ENCODE assay signal across 8 mouse cellular contexts in genomic region chr17:73950062-73950735, GRCm38 (mm10). TPM values are rescaled to one million over a fixed set of nuclear protein-coding genes. Genes with fewer than 3 reads are reported as not detected.
DNase-seq lines count a peak whose midpoint lies in the region; ATAC-seq and TF ChIP-seq lines count a peak whose summit lies in the region.
"Had no signal": no experiment of that assay in that cellular context is flagged by ENCODE, and none has a peak within 500 bp of the region (broad histone marks: within the 10 kb centered on the region; RNA-seq: fewer than 3 reads in every experiment).

TSS of gene Xdh (minus strand) at chr17:73950196.

- in situ Hi-C loops in CH12.LX (cut with MboI; ENCODE audit: low pct_ligation_motif_present, low pct_unique_long_range_greater_than_20kb, low sequenced_read_pairs) = no loop called here

- H3K36me3 ChIP-seq in CH12.LX (replicated peaks in 1 of 2; ENCODE audit: control insufficient read depth in 1 of 2, insufficient read depth in 1 of 2, low read length in 1 of 2) = no peaks in the 10 kb centered on the region
- no peaks in the 10 kb centered on the region for H3K36me3 ChIP-seq in stomach, embryonic 15.5 days
- H3K36me3 ChIP-seq in midbrain, embryonic 13.5 days = no peaks in the 10 kb centered on the region
- H3K36me3 ChIP-seq: embryonic facial prominence, embryonic 13.5 days had no signal

- no peak for TF ChIP-seq RAD21 in CH12.LX (IDR thresholded peaks at IDR 0.05; ENCODE audit: low read depth, low read length)

- no peak within 1 kb of the TSS for H3K27ac ChIP-seq in CH12.LX (ENCODE audit: insufficient read depth, low read depth)
- H3K27ac ChIP-seq in stomach, embryonic 15.5 days = no peak within 1 kb of the TSS; the same call in 1 of the 2 replicates
- H3K27ac ChIP-seq in midbrain, embryonic 13.5 days = no peak within 1 kb of the TSS
- H3K27ac ChIP-seq: embryonic facial prominence, embryonic 13.5 days had no signal

- H3K4me1 ChIP-seq in CH12.LX (ENCODE audit: control insufficient read depth in 1 of 2, insufficient read depth in 2 of 2) = peaks cover 8 to 28% of the 10 kb centered on the region in 2 experiments
- H3K4me1 ChIP-seq in stomach, embryonic 15.5 days = no peaks in the 10 kb centered on the region
- H3K4me1 ChIP-seq in midbrain, embryonic 13.5 days (replicated peaks) = no peaks in the 10 kb centered on the region

- no peaks in the 10 kb centered on the region for H3K79me2 ChIP-seq in CH12.LX (replicated peaks; ENCODE audit: control insufficient read depth, extremely low read depth, insufficient read depth, poor library complexity, severe bottlenecking)

- H3K9ac ChIP-seq in CH12.LX (ENCODE audit: insufficient read depth, low read depth) = no peak within 1 kb of the TSS
- H3K9ac ChIP-seq in stomach, embryonic 15.5 days = no peak within 1 kb of the TSS
- no peak within 1 kb of the TSS for H3K9ac ChIP-seq in midbrain, embryonic 13.5 days (replicated peaks)
- H3K9ac ChIP-seq: embryonic facial prominence, embryonic 13.5 days had no signal

- TF ChIP-seq EP300 in CH12.LX (IDR thresholded peaks at IDR 0.05; ENCODE audit: low read length) = no peak

- no peaks in the 10 kb centered on the region for H3K9me3 ChIP-seq in CH12.LX (replicated peaks; ENCODE audit: low read length)
- H3K9me3 ChIP-seq in stomach, embryonic 15.5 days = no peaks in the 10 kb centered on the region
- no peaks in the 10 kb centered on the region for H3K9me3 ChIP-seq in midbrain, embryonic 13.5 days
- H3K9me3 ChIP-seq: embryonic facial prominence, embryonic 13.5 days had no signal

- H3K27me3 ChIP-seq in CH12.LX (replicated peaks) = no peaks in the 10 kb centered on the region
- H3K27me3 ChIP-seq in stomach, embryonic 15.5 days (replicated peaks) = no peaks in the 10 kb centered on the region
- H3K27me3 ChIP-seq in midbrain, embryonic 13.5 days = no peaks in the 10 kb centered on the region
- H3K27me3 ChIP-seq: embryonic facial prominence, embryonic 13.5 days had no signal

- WGBS in stomach, embryonic 15.5 days = 68% methylated on average over 13 of the region's 13 CpGs
- 90% methylated on average over 13 of the region's 13 CpGs for whole genome bisulfite sequencing in midbrain, embryonic 13.5 days

- peak within 1 kb of the TSS; percentile 32; the same call in 1 of the 2 replicates for H3K4me2 ChIP-seq in CH12.LX (ENCODE audit: insufficient read depth, low read depth, poor library complexity, severe bottlenecking)
- no peak within 1 kb of the TSS for H3K4me2 ChIP-seq in stomach, embryonic 15.5 days
- no peak within 1 kb of the TSS for H3K4me2 ChIP-seq in midbrain, embryonic 13.5 days (replicated peaks)
- H3K4me2 ChIP-seq: embryonic facial prominence, embryonic 13.5 days had no signal

- ATAC-seq in stomach, embryonic 15.5 days (ENCODE audit: insufficient read depth, low FRiP score, low read depth) = peak; percentile 18; the same call in 1 of the 2 replicates
- ATAC-seq in midbrain, embryonic 13.5 days = no peak

- TF ChIP-seq CTCF in CH12.LX (conservative IDR thresholded peaks at IDR 0.05 in 1 of 2, IDR thresholded peaks at IDR 0.05 in 1 of 2; ENCODE audit: low read depth in 2 of 2, low read length in 2 of 2) = no peak

- dilution Hi-C loops in CH12.LX (cut with MboI; ENCODE audit: extremely low pct_ligation_motif_present, extremely low pct_unique_long_range_greater_than_20kb, low sequenced_read_pairs) = no loop called here

- no peak within 1 kb of the TSS for H3K4me3 ChIP-seq in CH12.LX (replicated peaks in 1 of 3; ENCODE audit: low read depth in 2 of 3, low read length in 2 of 3, poor library complexity in 1 of 3)
- no peak within 1 kb of the TSS for H3K4me3 ChIP-seq in stomach, embryonic 15.5 days (replicated peaks)
- no peak within 1 kb of the TSS for H3K4me3 ChIP-seq in midbrain, embryonic 13.5 days (replicated peaks)
- H3K4me3 ChIP-seq: embryonic facial prominence, embryonic 13.5 days had no signal

- TF ChIP-seq POLR2A in CH12.LX (IDR thresholded peaks at IDR 0.05; ENCODE audit: low read depth, low read length) = no peak

- no peak for DNase-seq in CH12.LX (ENCODE audit: extremely low read depth)
- peak; percentile 80 to 95 for DNase-seq in adrenal gland, adult (ENCODE audit: inconsistent age in 2 of 2, low spot score in 1 of 2)
- DNase-seq in heart, adult 9 months (ENCODE audit: low spot score in 2 of 2) = peak; percentile 90 to 95
- DNase-seq in kidney, postnatal 4 days = peak; percentile 18 to 26
- no peak for DNase-seq in frontal cortex, postnatal 25 days (ENCODE audit: low spot score in 2 of 2)

TF ChIP-seq in CH12.LX, 34 proteins besides CTCF, POLR2A, EP300 and RAD21:
- no peak for TF ChIP-seq POLR2AphosphoS2 (IDR thresholded peaks at IDR 0.05; ENCODE audit: low read depth, low read length)
- TF ChIP-seq MAFK (IDR thresholded peaks at IDR 0.05; ENCODE audit: insufficient replicate concordance, low read length) = no peak
- TF ChIP-seq TCF12 (IDR thresholded peaks at IDR 0.05; ENCODE audit: low read depth, low read length) = no peak
- TF ChIP-seq SMC3 (IDR thresholded peaks at IDR 0.05; ENCODE audit: low read depth, low read length) = no peak
- no peak for TF ChIP-seq CHD2 (IDR thresholded peaks at IDR 0.05; ENCODE audit: low read length)
- TF ChIP-seq ELF1 (IDR thresholded peaks at IDR 0.05; ENCODE audit: low read depth, low read length) = no peak; the same call in 1 of the 2 replicates
- no peak for TF ChIP-seq GABPA (IDR thresholded peaks at IDR 0.05; ENCODE audit: insufficient replicate concordance, low read depth, low read length)
- TF ChIP-seq USF1 (IDR thresholded peaks at IDR 0.05; ENCODE audit: low read depth, low read length) = no peak
- TF ChIP-seq USF2 (conservative IDR thresholded peaks at IDR 0.05; ENCODE audit: low read depth, low read length) = no peak
- TF ChIP-seq JUND (conservative IDR thresholded peaks at IDR 0.05; ENCODE audit: low read depth, low read length) = no peak
- TF ChIP-seq KAT2A (IDR thresholded peaks at IDR 0.05; ENCODE audit: insufficient replicate concordance, low read length) = no peak
- no peak for TF ChIP-seq UBTF (IDR thresholded peaks at IDR 0.05; ENCODE audit: low read depth, low read length)
- no peak for TF ChIP-seq ZC3H11A (IDR thresholded peaks at IDR 0.05; ENCODE audit: low read depth, low read length)
- no peak for TF ChIP-seq RCOR1 (conservative IDR thresholded peaks at IDR 0.05; ENCODE audit: low read depth, low read length)

RNA-seq across cellular contexts. Expression of gene Xdh, which starts in this region (rescaled TPM):
- total RNA-seq in CH12.LX (2012; rRNA removed) (0.04 and 0.17 TPM in 2 replicates), CH12.LX (2014; rRNA removed) (not detected in 2 replicates)
- not detected in 2 replicates for polyA plus RNA-seq in CH12.LX (2012; ENCODE audit: insufficient read length, low read depth)
- polyA plus RNA-seq in stomach, embryonic 15.5 days (2015; fragmentation: Nextera tagmentation; extraction: Ambion mirVana) = 3.9 and 5.5 TPM in 2 replicates
- polyA plus RNA-seq in midbrain, embryonic 13.5 days (2015; fragmentation: Nextera tagmentation; extraction: Ambion mirVana) = 0.08 and 0.13 TPM in 2 replicates

Comparison
In these comparisons a context has a peak if more than half of its experiments do, and no peak if none do; other contexts are left out.
1. DNase-seq: peak in adrenal gland, adult (2 of 2), heart, adult 9 months (2 of 2) and kidney, postnatal 4 days (2 of 2); none in CH12.LX (single experiment) and frontal cortex, postnatal 25 days (0 of 2).